Mouse (Mus musculus): Measurements from ENCODE around the gene Olfr643. TPM values are rescaled to one million over a fixed set of nuclear protein-coding genes. Genes with fewer than 3 reads are reported as not detected.

The Olfr643 gene
- not detected in 2 replicates for polyA plus RNA-seq (2012; rRNA removed)

GRCm38 (mm10) chr7:104137305-104137704, at the start of gene Olfr643:
Olfr643 (minus strand) TSS chr7:104137405.

GRCm38 (mm10) chr7:104183292-104183691, 46.1 kb upstream of the Olfr643 start, which contains the start of gene Olfr648:
Olfr648 (minus strand) TSS chr7:104183392.

GRCm38 (mm10) chr7:104150456-104150855, 13.3 kb upstream of the Olfr643 start, which contains the start of gene Ubqlnl:
Ubqlnl (minus strand) TSS chr7:104150556.

GRCm38 (mm10) chr7:104143179-104143578, 6.0 kb upstream of the Olfr643 start, which contains the start of gene Ubqln3:
Ubqln3 (minus strand) TSS chr7:104143279.

GRCm38 (mm10) chr7:104129726-104130125, 7.5 kb downstream of the Olfr643 start, which contains the start of gene Ubqln5:
Ubqln5 (minus strand) TSS chr7:104129826.

GRCm38 (mm10) chr7:104104757-104104972, 32.5 kb downstream of the Olfr643 start, which contains the start of gene Olfr646:
Olfr646 (plus strand) TSS chr7:104104873.

GRCm38 (mm10) chr7:104085365-104085764, 51.8 kb downstream of the Olfr643 start, which contains the start of gene Olfr645:
Olfr645 (minus strand) TSS chr7:104085465.

GRCm38 (mm10) chr7:104071769-104072168, 65.4 kb downstream of the Olfr643 start, which contains the start of gene Olfr644:
Olfr644 (minus strand) TSS chr7:104071869.

GRCm38 (mm10) chr7:104061345-104061744, 75.9 kb downstream of the Olfr643 start, which contains the start of gene 4930516K23Rik:
4930516K23Rik (minus strand) TSS chr7:104061445.

GRCm38 (mm10) chr7:104052566-104052965, 84.6 kb downstream of the Olfr643 start, which contains the start of gene Olfr642:
Olfr642 (minus strand) TSS chr7:104052666.

GRCm38 (mm10) chr7:104035145-104035544, 102.1 kb downstream of the Olfr643 start, which contains the start of gene Olfr641:
Olfr641 (plus strand) TSS chr7:104035445.

GRCm38 (mm10) chr7:104025473-104025872, 111.7 kb downstream of the Olfr643 start, which contains the start of gene Olfr640:
Olfr640 (minus strand) TSS chr7:104025573.

GRCm38 (mm10) chr7:104017203-104017602, 120.0 kb downstream of the Olfr643 start, which contains the start of gene Olfr639:
Olfr639 (minus strand) TSS chr7:104017303.

GRCm38 (mm10) chr7:103998446-103998845, 138.8 kb downstream of the Olfr643 start, which contains the start of gene Olfr638:
Olfr638 (plus strand) TSS chr7:103998746.

GRCm38 (mm10) chr7:103970852-103971251, 166.4 kb downstream of the Olfr643 start, which contains the start of gene Olfr635:
Olfr635 (plus strand) TSS chr7:103971152.

Other genes starting within 250 kb of the Olfr643 start
- not detected in 2 replicates for gene Olfr64, start 242.9 kb downstream of the Olfr643 start, polyA plus RNA-seq (2012; rRNA removed)
- not detected in 2 replicates for gene Olfr65, start 233.9 kb downstream of the Olfr643 start, polyA plus RNA-seq (2012; rRNA removed)
- not detected in 2 replicates for gene Olfr631, start 208.6 kb downstream of the Olfr643 start, polyA plus RNA-seq (2012; rRNA removed)
- gene Olfr632, start 203.1 kb downstream of the Olfr643 start, polyA plus RNA-seq (2012; rRNA removed) = not detected in 2 replicates
- not detected in 2 replicates for gene Olfr633, start 193.0 kb downstream of the Olfr643 start, polyA plus RNA-seq (2012; rRNA removed)
- not detected in 2 replicates for gene Olfr635, start 166.3 kb downstream of the Olfr643 start, polyA plus RNA-seq (2012; rRNA removed)
- not detected in 2 replicates for gene Olfr638, start 138.7 kb downstream of the Olfr643 start, polyA plus RNA-seq (2012; rRNA removed)
- not detected in 2 replicates for gene Olfr639, start 120.1 kb downstream of the Olfr643 start, polyA plus RNA-seq (2012; rRNA removed)
- not detected in 2 replicates for gene Olfr640, start 111.8 kb downstream of the Olfr643 start, polyA plus RNA-seq (2012; rRNA removed)
- not detected in 2 replicates for gene Olfr641, start 102.0 kb downstream of the Olfr643 start, polyA plus RNA-seq (2012; rRNA removed)
- gene Olfr642, start 84.7 kb downstream of the Olfr643 start, polyA plus RNA-seq (2012; rRNA removed) = not detected in 2 replicates
- not detected in 2 replicates for gene 4930516K23Rik, start 76.0 kb downstream of the Olfr643 start, polyA plus RNA-seq (2012; rRNA removed)
- not detected in 2 replicates for gene Olfr644, start 65.5 kb downstream of the Olfr643 start, polyA plus RNA-seq (2012; rRNA removed)
- not detected in 2 replicates for gene Olfr645, start 51.9 kb downstream of the Olfr643 start, polyA plus RNA-seq (2012; rRNA removed)
- gene Olfr646, start 32.5 kb downstream of the Olfr643 start, polyA plus RNA-seq (2012; rRNA removed) = not detected in 2 replicates
- gene Ubqln5, start 7.6 kb downstream of the Olfr643 start, polyA plus RNA-seq (2012; rRNA removed) = not detected in 2 replicates
- not detected in 2 replicates for gene Ubqln3, start 5.9 kb upstream of the Olfr643 start, polyA plus RNA-seq (2012; rRNA removed)
- gene Ubqlnl, start 13.2 kb upstream of the Olfr643 start, polyA plus RNA-seq (2012; rRNA removed) = not detected in 2 replicates
- gene Olfm5, start 27.4 kb upstream of the Olfr643 start, polyA plus RNA-seq (2012; rRNA removed) = 0.15 TPM in 1 of 2 replicates, not detected in the other
- 0.10 TPM in 2 replicates for gene Olfr648, start 46.0 kb upstream of the Olfr643 start, polyA plus RNA-seq (2012; rRNA removed)
- gene Olfr649, start 58.6 kb upstream of the Olfr643 start, polyA plus RNA-seq (2012; rRNA removed) = not detected in 2 replicates
- 0.45 and 0.96 TPM in 2 replicates for gene Trim6, start 81.4 kb upstream of the Olfr643 start, polyA plus RNA-seq (2012; rRNA removed)
- 2.0 and 2.7 TPM in 2 replicates for gene Trim34a, start 107.1 kb upstream of the Olfr643 start, polyA plus RNA-seq (2012; rRNA removed)
- 0.17 and 0.24 TPM in 2 replicates for gene Trim5, start 150.7 kb upstream of the Olfr643 start, polyA plus RNA-seq (2012; rRNA removed)
- gene Trim12a, start 178.1 kb upstream of the Olfr643 start, polyA plus RNA-seq (2012; rRNA removed) = 3.3 and 5.3 TPM in 2 replicates
- 0.02 TPM in 1 of 2 replicates, not detected in the other for gene Trim34b, start 192.1 kb upstream of the Olfr643 start, polyA plus RNA-seq (2012; rRNA removed)
- gene Trim12c, start 216.0 kb upstream of the Olfr643 start, polyA plus RNA-seq (2012; rRNA removed) = 2.0 and 2.6 TPM in 2 replicates
- gene Trim30b, start 232.5 kb upstream of the Olfr643 start, polyA plus RNA-seq (2012; rRNA removed) = 0.10 and 0.14 TPM in 2 replicates